Mouse (Mus musculus): ENCODE measurements around the gene Col18a1. TPM values are rescaled to one million over a fixed set of nuclear protein-coding genes. Genes with fewer than 3 reads are reported as not detected.
A peak's percentile ranks its signal among the peaks of the same experiment; 100 is the strongest.

Col18a1 gene
- total RNA-seq, 2 experiments from 2014 or later: 3.1 to 4.4 TPM

GRCm38 (mm10) chr10:77061426-77061825, 104.9 kb downstream of the Col18a1 start:
- DNase-seq: no peak

DNA sequence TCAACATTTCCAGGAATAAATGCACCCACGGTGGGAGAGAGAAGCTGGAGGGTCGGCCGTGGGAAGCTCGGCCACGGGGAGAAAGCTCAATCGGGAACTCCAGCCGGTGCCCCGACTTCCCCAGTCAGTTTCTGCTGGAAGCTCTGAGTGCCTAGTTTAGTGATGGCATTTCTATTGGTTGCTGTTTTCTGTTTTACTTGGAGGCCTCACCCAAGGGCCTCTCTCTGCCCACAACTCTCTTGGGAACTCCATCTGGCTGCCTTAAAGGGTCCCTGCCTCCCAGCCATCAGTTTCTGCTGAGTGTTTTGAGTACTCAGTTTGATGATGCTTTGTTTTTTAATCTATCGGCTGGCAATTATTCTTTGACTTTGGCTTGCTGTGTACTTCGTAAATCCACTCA, 109.6 kb downstream of the Col18a1 start:
- no peak for DNase-seq

GRCm38 (mm10) chr10:77048606-77049005, 117.7 kb downstream of the Col18a1 start:
- DNase-seq: no peak

DNA sequence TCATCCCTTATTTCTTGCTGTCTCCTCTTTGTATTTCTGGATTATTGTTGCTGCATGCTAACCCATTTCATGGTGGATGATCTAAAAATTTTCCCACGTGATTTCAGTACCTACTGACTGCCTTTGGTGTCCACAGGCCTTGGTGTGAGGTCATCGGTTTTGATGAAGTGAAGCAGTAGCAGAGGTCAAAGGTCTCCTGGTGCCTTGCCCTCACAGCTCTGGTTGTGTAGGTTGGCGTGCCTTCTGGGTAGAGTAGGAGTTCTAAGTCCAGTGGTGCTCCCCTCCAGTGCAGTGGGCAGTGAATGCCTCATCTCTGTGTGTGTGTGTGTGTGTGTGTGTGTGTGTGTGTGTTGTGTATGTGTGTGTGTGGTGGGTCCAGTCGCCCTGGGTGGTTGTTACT, 118.2 kb downstream of the Col18a1 start:
- no peak for DNase-seq

GRCm38 (mm10) chr10:77038579-77039174, 127.7 kb downstream of the Col18a1 start:
- no peak for DNase-seq

- DNase-seq: peak; percentile 34 to 36
Measured at GRCm38 (mm10) chr10:77035487-77035886, 130.9 kb downstream of the Col18a1 start.

- DNase-seq: peak in 1 of 2 experiments; percentile 41
Measured at GRCm38 (mm10) chr10:77033323-77034025, 132.9 kb downstream of the Col18a1 start.

GRCm38 (mm10) chr10:77032591-77033322, 133.6 kb downstream of the Col18a1 start:
- peak; percentile 92 to 94 for DNase-seq

DNA sequence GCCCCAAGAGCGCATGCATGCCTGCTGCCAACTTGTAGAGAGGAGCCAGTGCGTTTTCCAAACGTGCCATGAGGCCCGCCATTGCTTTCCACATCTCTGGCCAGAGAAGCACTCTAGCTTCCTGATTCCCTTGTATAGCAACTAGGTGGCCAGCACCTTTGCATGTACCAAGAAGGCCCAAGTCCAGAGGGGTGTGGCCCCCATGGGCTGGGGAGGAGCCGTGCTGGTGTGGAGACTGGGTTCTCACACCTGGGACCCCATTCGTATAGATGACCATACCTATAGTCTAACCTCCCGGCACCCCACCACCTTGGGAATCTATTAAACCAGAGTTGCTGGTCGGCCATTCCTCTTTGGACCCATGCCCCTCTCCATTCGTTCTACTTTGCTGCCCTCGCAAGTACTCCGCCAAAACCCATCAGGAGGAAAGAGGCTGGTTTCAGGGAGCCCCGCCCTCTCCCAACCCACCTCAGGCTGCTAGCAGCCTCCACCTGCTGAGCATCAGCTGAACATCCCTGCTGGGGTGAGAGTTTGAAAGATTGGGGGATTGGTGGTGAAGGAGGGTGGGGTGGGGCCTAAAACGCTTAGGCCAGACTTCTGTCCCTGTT, 134.5 kb downstream of the Col18a1 start, which contains the start of gene Slc19a1:
TSS of gene Slc19a1 (plus strand) at position 474 of the 608 bp plus-strand sequence.
- DNase-seq: no peak

DNA sequence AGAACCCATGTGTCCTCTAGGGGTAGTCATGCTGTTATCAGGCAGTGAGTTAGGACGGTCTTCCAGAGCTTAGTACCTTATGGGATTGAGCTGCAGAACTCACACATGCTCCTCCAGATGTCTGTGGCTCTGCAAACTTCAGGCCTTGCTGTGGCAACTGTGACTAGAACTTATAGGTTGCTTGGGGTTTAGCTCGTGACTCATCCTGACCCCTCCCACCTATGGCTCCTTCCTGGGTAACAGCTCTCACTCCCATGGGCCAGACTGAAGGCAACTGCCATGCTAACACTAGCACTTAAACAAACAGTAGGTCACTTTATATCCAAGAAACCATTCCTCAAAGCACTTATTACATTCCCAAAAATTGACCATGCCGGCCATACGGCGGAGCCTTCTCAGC, 135.7 kb downstream of the Col18a1 start:
- DNase-seq: no peak

GRCm38 (mm10) chr10:77029761-77030160, 136.6 kb downstream of the Col18a1 start:
- no peak for DNase-seq

DNA sequence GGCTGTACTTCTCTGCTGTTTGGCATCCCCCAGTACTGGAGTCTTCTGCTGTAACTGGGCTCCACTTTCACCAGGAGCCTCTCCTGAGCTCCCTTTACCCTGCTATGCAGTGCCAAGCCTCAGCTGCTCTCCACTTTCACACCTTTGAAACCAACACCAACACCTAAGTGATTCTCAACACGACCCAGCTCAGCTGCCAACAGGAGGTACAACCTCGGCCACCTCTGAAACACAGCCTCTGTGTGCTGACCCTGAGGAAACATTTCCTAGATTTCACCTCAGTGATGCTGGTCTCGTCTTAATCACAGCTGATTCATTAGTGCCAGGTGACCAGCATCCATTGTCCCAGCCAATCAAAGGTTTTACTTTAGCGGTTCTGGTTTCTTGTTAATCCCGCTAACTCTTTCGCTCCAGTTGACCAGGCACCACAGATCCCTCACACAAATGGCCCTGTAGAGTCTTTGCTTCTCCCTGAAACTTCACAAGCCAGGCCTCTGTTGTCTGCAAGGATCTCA, 137.5 kb downstream of the Col18a1 start:
- no peak for DNase-seq

DNA sequence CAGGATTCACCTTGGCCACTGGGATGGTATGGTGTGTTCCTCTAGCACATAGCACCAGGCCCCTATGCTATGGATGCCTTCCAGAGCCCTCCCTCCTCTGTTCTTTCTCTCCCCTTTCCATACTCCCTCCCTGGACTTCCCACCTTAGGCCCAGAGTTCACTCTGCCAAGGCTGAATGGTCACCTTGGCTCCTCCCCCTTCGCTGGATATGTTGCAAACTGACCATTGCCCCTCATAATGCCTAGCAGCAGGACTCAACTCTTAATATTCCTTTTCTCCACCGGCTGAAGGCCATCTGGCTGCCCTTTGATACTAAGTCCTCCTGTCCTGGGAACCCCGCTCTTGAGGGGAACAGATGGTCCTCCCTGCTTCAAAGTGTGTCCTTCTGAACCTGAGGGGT, 139.4 kb downstream of the Col18a1 start:
- DNase-seq: no peak

DNA sequence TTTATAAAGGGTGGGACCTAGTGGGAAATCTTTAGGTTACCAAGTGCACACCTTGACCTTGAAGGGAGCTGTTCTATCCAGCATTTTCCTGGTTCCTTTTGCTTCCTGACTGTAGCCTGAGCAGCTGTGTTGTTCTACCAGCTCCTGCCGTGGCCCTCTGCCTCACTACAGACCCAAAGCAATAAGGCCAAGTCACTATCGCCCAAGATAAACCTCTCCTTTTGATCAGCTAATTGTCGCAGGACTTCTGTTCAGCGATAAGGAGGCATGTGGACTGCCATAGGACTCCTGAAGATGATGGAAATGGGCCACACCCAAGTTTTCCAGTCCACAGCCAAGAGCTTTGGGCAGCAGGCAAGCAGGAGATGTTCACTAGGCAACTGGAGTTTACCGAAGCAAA, 142.1 kb downstream of the Col18a1 start:
- DNase-seq: no peak

DNA sequence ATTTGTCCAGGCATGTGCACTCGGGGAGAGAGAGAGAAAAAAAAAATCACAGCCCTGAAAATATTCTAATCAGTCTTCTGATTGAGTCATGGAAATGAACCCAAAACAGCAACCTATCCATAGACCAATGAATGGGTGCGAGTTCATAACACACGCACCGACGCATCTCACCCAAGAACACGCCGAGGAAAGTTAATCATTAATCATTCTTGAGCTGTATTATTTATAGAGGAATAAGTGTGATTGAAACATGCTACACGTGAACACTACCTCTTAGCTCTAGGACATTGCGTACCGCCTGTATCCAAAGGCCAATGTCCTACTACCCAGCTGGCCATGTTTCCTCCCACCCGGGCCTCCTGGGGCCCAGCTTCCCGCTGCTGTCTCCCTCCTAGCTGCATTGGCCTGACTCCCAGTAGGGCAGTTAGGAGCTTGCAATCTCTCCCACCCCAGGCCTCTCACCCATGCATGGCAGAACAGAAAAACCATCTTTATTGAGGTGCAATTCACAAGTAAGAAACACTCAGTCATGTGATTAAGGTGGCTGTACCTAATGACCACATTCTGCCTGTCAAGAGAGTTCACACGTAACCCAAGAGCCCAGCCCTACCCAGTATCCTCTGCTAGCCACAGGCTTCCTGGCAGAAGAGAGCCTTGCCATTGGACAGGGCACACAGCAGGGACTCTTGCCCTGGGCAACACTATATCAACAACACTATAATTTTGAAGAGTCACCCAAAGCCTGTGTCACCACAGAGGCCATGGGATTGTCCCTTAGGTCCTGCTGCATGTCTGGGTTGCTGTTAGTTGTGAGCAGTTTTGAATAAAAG, 143.8 kb downstream of the Col18a1 start:
- no peak for DNase-seq

DNA sequence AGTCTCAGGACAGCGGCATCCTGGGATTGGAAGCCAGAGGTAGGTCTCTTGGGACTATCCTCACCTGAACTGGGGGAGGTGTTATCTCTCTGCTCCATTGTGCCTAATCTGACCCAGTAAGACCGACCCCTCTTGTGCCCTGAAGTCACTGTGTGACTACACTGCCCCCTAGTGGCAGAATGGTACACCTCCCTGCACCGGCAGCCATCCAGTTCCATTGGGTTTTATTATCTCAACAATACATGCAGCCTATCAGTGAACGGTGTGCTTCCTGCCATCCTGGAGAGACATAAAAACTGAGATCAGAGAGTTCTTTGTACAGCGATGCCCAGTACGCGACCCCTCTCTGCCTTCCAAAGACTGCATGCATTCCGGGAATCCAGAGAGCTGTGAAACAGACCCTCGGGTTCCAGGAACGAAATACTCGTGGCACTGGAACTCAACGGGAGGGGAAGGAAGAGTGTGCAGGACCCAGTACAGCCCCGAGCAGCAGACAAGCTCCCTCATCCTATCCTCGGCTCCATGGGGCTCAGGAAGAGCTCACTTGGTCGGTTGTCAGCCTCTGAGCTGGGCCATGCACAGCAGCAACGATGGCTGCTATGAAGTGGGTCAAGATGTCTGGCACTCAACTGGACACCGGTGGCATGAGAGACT, 144.8 kb downstream of the Col18a1 start:
- peak; percentile 83 to 84 for DNase-seq

GRCm38 (mm10) chr10:77017662-77018061, 148.7 kb downstream of the Col18a1 start:
- DNase-seq: no peak

GRCm38 (mm10) chr10:77017061-77017460, 149.3 kb downstream of the Col18a1 start:
- DNase-seq: no peak

DNA sequence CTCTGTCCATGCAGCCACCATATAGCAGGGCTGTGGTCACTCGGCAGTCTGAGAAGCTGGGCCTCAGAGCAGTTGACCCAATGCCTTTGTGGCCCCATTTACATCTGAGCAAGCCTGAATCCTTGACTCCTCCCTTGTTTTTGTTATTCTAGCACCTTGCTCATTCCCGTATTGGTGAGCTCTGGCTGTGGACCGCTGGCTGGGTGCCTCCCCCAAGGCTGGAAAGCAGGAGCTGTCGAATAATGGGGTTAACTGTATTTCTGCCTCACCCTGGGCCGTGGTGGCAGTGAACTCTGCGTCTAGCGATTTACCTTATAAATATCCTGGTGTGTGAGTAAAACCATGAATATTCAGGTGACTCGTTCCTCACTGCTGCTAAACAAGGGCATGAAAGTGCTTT, 149.8 kb downstream of the Col18a1 start:
- no peak for DNase-seq

GRCm38 (mm10) chr10:77016080-77016479, 150.3 kb downstream of the Col18a1 start:
- DNase-seq: no peak

DNA sequence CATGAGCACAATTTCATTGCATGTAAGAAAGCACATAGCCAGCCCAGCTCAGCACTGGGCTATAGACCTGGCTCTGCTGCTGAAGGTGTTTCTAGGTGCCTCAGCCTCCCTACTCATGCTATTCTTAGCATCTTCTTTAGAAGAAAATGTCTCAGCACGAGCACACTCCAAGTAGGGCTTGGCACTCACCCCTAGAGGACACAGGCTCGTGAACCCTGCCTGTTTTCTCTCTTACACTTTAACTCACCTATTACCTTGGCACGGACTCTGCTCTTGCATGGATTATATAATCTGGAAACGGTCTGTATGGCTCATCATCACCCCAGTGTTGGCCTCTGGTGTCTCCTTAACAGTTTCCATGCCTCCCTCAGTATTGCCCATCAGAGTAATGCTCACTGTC, 154.7 kb downstream of the Col18a1 start:
- DNase-seq: no peak

All from layer of hippocampus, postnatal 36 days (tissue).